Mouse (Mus musculus): ENCODE results near the gene Nop9.

- no peak for TF ChIP-seq ZNF384 (IDR thresholded peaks at IDR 0.05; ENCODE audit: low read depth, low read length)
- TF ChIP-seq MAFK (IDR thresholded peaks at IDR 0.05; ENCODE audit: insufficient read depth, low read depth, low read length) = no peak
Observed at GRCm38 (mm10) chr14:55745180-55745860, at the start of gene Nop9, which contains the start of gene Dhrs1.
